Mouse (Mus musculus) urinary bladder, postnatal 10 days (tissue): ENCODE data around the gene Eno2.
A peak's percentile ranks its signal among the peaks of the same experiment; 100 is the strongest.
"Not testable (repeated sequence)": the region's sequence is repeated elsewhere in the genome, so short reads cannot be mapped to it uniquely, and the experiment has no call there.

Source experiments
- DNase-seq: peaks from one replicate; pipeline ENCODE4 v3.0.0; 2022; ENCODE audit warnings: low spot score

Gene Eno2

DNA sequence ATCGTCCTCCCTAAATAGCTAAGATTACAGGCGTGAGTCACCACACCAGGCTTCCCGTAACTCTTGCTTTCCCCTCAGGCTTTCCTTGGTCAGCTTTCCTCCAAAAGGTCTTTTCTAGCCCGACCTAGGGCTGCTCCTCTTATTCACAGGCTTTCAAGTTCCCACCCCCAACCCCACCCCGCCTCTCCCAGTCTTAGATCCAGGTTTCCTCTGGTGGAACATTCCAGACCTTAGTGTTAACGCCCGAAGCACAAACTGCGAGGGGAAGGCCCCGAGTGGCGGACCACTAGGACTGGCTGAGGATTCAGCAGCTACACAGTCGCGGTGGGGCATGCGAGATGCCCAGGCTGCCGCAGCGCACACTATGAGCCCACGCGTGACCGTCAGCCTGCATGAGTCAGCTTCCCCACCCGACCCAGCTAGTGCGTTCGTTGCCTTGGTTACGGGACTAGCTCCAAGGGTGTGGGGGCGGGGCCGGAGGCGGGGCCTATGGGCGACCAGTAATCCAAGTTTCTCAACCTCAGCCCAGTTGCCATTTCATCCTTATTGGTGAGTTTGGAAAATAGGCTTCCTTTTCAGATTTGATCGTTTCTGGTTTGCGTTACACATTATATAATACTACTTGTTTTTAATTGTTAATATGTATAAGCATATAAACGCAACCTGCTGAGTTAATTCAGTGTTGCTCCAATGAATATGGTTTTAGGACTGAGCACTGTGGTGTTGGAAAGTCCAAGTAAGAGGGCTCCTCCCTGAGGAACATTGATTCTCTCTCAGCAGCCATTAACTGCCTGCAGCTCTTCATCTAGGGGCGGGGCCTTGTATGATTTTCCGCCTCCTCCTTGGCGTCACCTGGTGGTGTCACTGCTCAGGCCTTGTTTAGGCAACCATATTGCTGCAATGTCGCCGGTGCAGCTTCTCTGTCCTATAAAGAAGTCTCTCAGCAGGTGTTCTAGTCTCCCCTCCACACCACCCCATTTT, 36.2 kb upstream of the Eno2 start:
- DNase-seq = peak; percentile 89

DNA sequence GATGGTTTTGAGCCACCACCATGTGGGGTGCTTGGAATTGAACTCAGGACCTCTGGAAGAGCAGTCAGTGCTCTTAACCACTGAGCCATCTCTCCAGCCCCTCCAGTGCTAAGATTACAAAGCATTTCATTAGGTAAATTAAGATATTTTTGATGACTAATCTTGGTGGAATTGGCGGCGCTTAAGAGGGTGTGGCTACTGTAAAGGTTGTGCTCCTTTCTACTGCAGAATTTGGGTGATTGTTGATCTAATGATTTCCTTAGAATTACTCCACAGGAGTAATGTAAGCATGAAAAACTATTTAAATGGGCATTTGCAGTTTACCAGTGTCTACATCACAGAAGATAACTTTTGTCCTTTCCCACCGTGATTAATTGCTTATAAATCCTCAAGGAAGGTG, 34.9 kb upstream of the Eno2 start:
- no peak for DNase-seq

DNA sequence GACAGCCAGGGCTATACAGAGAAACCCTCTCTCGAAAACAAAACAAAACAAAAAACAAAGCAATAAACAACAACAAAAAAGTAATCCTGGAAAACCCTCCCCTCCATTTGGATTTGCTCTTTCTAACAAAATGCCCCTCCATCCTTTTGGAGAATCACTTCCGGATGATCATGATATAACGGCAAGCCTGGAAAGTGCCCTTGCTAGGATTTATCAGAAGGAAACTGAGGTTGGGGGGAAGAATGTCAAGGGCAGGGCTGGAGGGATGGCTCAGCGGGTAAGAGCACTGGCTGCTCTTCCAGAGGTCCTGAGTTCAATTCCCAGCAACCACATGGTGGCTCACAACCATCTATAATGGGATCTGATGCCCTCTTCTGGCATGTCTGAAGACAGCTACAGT, 34.2 kb upstream of the Eno2 start:
- not testable (repeated sequence) for DNase-seq

DNA sequence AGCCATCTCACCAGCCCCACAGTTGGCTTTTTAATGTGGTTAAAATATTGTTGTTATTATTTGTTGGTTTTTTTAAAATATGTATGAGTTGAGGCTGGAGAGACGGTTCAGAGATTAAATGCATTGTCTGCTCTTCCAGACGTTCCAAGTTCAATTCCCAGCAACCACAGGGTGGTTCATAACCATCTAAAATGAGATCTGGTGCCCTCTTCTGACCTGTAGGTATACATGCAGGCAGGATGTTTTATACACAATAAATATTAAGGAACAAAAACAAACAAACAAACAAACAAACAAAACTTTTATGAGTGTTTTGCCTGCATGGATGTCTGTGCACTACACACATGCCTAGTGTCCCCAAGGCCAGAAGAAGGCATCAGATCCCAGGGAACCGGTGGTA, 33.6 kb upstream of the Eno2 start:
- no peak for DNase-seq

DNA sequence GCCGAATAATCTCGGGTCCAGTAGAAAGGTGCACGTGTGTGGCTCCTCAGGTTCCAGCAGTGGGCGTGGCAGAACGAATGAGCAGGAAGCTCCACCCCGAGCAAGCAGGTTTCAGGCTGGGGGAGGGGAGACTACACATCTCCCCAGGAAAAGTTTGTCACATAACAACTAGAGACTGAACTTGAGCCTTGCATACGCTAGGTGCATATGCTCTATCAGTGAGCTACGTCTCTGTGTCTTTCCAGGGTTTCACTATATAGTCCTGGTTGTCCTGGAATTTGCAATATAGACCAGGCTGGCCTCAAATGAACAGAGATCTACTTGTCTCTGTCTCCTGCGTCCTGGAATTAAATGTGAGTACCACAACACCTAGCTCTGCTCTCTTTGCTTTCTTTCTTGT, 32.9 kb upstream of the Eno2 start:
- not testable (repeated sequence) for DNase-seq

DNA sequence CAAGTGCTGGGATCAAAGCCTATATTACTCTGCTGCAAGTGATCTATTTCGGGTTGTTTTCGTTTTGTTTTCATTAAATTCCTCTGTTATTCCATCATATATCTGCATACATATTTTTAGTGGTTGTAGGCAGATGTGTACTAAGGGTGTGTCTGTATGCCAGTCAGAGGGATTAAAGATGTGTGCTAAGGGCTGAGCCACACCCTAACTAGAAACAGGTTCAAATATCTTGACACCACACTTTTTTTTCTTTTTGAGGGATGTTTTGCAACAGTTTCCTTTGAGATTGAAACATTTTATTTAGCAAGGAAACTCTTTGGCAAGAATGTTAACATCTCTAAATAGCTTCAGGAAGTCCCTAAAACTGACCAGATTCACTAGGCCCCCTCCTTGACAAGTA, 26.7 kb upstream of the Eno2 start:
- no peak for DNase-seq

DNA sequence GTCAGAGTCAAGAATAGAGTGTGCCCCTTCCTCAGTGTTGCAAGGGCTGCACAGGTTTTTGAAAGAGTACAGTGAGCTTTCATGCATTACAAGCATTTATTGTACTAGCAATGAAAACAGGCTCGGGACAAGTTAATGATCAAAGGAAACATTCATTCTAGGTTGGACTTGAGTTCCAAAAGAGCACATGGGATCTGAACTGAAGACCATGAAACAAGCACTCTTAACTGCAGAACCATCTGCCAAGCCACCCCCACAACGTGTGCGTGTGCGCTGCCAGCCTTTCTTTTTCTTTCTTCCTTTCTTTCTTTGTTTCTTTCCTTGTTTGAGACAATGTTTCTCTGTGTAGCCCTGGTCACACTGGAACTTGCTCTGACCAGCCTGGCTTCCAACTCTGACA, 26.3 kb upstream of the Eno2 start:
- no peak for DNase-seq

DNA sequence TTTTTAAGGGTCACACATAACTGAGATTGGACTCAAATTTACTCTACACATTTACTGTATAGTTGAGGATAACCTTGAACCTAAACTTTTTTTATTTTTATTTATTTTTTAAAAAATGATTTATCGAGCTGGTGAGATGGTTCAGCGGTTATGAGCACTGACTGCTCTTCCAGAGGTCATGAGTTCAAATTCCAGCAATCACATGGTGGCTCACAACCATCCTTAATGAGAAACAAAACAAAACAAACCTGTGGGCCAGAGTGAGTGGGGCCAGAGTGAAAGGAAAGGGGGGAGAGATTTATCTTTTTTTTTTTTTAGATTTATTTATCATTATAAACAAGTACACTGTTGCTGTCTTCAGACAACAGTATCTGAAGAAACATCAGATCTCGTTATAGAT, 22.4 kb upstream of the Eno2 start:
- DNase-seq = no peak

DNA sequence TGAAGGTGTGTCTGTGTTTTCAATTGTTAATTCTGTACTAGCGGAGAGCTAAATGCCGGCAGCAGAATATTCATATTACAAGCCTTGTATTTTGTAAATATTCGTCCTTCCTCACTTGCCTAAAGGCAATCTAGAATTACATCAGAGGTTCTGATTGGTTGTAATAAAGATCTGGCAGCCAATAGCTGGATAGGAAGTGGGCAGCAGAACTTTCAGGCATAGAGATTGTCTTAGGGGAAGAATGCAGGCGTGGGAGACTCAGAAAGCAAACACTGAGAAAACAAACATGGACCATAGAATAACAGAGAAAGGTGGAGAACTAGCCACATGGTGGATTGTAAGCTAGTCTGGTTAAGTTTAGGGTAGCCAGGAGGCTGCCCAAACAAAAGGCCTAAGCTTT, 20.6 kb upstream of the Eno2 start:
- no peak for DNase-seq

DNA sequence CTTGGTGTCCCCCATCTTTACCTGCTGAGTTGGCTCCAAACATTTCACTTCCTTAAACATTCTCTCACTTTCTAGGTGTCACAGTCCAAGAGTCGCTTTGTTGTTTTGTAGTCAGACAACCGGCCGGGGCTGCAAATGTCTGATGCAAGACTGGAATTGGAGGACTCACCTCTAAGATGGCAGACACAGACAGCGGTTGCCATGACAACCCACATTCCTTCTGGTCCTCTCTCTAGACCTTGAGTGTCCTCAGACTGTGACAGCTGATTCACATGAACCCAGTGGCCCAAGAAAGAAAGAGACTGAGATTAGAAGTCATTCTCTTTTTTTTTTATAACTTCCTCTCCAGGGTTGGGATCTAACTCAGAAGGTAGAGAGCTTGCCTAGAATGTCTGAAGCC, 20.0 kb upstream of the Eno2 start:
- no peak for DNase-seq

DNA sequence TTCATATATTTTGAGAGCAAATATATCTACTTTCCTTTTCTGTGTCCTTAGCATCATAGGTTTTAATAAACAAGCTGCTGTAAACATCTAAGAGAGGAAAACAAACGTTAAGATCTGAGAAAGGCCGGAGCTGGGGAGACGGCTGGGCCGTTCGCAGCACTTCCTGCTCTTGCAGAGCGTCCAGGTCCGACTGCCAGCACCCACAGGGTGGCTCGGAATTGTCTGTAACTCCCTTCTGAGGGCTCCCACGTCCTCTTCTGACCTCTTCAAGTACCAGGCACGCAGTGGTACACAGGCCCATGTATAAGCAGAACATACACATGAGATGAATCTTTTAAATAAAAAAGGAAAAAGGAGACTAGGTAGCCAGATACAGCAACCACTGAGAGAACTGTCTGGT, 18.2 kb upstream of the Eno2 start:
- no peak for DNase-seq

DNA sequence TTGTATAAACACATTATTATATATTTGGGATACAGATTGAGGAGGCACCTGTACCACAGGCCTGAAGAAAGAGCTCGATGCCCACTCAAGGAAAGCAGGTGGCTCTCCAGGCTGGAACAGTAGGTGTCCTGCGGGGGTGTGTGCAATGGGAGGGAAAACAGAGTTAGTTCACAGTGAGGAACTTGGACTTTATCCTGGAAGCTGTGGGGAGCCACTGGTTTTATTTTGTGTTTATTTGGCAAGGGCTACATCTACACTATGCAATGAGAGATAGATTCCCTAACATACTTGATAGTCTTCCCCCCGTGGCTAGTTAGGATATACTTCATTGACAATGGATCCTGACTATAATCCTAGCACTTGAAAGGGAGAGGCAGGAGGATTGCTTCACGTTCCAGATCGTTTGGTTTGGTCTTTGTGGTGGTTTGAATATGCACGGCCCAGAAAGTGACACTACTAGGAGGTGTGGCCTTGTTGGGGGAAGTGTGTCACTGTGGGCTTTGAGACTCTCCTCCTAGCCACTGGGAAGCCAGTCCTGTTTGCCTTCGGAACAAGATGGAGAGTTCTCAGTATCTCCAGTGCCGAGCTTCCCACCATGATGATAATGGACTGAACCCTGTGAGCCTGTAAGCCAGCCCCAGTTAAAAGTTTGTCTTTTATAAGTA, 17.4 kb upstream of the Eno2 start:
- no peak for DNase-seq

DNA sequence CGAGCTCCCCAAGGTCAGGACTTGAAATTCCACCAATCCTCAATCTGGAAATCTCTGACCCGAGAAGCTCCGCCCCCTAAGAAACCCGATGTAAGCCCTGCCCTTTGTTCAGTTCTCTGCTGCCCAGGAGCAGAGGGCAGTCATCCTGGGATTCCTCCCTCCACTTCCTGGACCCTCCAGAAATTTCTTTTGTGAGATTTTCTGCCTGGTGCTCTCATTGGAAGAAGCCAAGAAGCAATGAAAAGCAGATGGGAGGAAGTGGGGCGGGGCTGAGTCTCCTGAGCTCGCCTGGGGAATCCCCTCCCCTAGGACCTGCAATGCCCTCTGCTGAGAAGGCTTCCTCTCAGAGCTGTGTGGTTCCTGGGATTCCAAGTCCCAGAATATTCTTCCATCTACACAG, 13.0 kb upstream of the Eno2 start:
- no peak for DNase-seq

DNA sequence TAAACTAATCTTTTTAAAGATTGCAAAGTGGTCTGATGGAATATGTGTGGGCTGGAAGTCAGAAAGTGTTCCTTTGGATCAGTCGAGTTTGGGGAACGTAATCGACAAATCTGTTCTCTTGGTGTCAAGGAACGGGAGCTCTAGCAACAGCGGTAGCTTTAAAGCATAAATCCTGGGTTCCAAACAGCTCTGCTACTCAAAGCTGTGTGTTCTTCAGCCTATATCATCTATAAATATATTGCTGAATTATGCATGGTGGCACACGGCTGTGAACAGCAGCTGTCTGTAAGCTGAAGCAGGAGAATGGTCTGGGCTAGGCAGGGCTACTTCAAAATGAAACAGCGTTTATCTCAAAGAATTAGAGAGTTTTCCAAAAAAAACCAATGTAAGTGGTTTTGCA, 11.4 kb upstream of the Eno2 start:
- no peak for DNase-seq

DNA sequence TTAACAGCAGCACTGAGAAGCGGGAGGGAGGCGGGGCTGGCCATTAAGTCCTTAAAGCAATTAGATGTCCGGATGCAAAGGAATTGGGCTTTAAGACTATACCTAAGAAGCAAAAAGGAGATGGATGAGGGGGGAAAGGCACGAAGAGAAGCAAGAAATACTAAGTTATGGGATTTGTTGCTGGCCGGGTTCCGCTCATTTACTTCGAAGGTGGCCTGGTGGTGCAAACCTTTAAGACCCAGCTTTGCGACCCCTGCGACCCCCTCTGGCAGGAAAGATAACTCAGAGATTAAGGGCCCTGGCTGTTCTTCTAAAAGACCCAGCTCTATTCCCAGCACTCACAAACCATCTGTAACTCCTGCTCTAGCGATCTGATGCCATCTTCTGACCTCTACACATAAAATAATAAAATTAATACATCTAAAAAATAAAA, 10.5 kb upstream of the Eno2 start:
- DNase-seq = no peak

DNA sequence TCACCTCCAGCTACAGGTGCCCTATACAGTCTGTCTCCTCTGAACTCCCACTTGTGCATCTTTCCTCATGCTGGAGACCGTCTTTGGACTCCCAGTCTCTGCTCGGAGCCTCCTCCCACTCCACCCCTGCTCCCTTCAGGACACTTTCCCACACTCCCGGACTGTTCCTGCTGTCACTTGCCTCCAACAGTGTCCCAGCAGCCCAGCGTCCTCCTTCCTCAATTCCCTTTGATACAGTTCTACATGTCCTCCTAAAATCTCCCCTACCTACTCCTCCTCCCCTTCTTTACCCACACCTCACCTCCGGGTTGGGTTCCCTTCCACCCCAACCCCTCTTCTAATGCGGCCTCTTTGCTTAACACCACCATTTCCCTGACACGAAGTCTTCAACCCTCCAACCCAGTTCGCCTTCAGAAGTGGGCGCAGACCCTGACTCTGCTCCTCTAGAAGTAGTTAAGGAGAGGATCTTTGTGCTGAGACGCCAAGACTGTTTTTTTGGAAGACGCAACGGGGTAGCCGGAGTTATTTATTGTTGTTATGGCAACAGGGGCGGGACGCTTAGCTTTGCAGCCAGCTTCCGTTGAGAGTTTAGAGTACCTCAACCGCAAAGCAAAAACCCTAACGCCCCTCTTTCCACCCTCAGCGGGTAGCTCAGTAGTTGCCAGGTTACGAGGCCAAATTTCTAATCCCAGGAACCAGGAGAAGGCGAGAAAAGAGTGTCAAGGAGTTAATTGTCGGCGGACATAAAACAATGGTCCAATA, 9.9 kb upstream of the Eno2 start, which contains the start of gene Lrrc23:
Gene Lrrc23 (minus strand): TSS at position 506 of the 762 bp plus-strand sequence.
- DNase-seq = no peak

DNA sequence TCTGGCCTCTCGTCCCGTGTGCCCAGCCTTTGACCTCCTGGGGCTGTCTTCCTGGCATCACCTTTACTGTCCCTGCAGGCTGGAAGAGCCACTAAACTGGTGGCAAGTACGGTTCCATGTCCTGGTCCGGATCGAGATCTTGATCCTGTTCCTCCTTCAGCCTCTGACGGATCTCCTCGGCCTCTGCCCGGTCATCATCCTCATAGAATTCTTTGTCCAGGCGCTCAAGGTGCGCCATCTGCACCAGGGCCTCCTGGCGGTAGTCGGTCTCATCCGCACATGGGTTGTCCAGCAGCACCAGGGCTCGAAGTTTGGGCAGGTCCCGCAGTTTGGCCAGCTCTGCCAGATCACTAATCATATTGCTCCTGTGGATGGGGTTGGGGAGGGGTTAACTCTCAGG, 1.0 kb upstream of the Eno2 start:
- no peak for DNase-seq

DNA sequence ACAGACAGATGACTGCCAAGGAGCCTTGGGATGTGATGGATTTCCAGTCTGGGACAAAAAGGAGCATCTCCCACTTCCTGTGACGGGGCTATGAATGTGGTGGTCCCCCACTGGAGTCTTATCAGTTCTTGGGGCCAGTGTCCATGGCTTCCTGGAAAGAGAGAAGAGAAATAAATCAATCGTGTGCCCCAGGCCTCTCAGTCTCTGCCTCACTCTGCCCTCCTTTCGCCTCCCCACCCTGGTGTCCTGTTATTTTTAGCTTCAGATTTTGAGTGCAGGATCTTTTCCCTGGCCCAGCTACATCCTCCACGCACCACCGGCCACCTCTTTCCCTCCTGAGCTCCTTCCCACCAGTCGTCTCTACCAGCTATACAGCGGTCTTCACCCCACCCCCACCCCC, 540 bp upstream of the Eno2 start:
- no peak for DNase-seq

DNA sequence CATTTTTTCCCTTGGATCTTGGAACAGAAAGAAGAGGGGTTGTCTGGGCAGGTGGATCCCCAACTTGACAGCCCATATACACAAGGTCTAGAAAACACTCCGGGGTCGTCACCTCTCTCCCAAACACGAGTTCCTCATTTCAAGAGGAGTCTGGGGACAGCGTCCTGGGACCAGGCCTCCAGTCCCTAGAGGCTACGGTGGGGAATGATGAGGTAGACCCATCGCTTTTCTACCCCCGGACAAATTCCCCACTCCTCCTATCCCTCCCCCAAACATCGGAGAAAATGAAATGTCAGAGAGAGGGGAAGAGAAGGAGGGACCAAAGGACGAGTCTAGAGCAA, 799 bp downstream of the Eno2 start:
- DNase-seq = no peak

DNA sequence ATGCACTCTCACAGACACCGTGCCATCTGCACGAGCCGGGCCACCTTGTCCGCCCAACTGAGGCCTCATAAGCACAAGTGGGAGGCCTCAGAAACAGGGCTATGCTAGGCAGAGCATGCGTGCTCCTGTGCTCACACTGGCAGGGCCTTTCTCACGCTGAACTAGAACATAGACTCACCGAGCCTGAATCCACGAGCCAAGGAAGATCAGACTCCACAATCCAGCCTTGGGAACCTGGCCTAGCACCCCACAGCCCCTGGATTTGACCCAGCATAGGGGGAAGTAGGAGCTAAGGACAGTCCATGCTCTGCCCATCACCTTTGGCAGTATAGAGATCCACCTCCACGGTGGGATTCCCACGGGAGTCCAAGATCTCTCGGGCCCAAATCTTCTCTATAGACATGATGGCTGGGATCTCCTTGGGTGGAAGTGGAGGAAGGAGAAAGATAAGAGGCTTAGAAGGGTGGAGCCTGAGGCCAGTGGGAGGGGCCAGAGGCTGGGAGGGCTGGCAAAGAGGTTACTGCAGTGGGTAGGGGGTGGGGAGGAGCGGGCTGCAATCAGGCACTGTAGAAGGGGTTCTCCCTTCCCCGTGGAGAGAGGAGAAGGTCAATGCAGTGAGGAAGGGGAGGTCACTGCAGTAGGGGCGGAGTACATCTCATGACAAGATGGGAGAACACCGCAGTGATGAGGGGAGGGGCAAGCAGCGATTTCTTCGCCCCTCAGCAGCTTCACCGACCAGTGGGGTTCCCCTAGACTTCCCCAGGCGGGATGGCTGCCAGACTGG, 1.4 kb downstream of the Eno2 start:
- no peak for DNase-seq

DNA sequence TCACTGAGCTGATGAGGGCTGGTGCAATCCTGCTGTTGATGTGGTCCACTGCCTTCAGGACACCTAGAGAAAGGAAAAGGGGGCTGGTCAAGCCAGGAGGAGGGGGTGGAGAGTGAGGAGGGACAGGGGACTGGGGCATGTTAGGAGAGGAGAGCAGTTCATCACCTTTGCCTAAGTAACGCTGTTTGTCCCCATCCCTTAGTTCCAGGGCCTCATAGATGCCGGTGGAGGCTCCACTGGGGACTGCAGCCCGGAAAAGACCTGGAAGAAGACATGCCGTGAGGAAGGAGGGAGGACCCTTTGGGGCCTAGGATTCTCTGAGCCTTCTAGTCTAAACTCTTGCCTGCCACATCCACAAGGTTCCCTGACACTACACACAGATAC, 1.9 kb downstream of the Eno2 start:
- DNase-seq = no peak

DNA sequence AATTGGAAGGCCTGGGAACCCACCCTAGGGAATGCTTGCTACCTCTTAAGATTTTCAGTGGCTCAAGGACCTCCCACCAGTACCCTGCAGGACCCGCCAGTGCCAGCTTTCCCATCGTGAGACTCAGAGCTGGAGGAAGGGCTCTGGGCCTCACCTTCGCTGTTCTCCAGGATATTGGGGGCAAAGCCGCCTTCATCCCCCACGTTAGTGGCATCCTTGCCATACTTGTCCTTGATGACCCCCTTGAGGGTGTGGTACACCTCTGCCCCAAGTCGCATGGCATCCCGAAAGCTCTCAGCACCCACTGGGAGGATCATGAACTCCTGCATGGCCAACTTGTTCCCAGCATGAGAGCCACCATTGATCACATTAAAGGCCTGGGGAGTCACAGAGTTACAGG, 3.5 kb downstream of the Eno2 start:
- DNase-seq = no peak
